Mouse (Mus musculus) regulatory T cell (primary cell): Measurements from ENCODE around the gene C1qtnf3.

ENCODE experiments used
- in situ Hi-C: fragments of 300-600 bp; cut with MboI, MseI; formaldehyde crosslinking; loops from one replicate; pipeline ENCODE4 v1.15.1; 2025; ENCODE audit warnings: high pct_unique_total_duplicates

C1qtnf3 gene

DNA sequence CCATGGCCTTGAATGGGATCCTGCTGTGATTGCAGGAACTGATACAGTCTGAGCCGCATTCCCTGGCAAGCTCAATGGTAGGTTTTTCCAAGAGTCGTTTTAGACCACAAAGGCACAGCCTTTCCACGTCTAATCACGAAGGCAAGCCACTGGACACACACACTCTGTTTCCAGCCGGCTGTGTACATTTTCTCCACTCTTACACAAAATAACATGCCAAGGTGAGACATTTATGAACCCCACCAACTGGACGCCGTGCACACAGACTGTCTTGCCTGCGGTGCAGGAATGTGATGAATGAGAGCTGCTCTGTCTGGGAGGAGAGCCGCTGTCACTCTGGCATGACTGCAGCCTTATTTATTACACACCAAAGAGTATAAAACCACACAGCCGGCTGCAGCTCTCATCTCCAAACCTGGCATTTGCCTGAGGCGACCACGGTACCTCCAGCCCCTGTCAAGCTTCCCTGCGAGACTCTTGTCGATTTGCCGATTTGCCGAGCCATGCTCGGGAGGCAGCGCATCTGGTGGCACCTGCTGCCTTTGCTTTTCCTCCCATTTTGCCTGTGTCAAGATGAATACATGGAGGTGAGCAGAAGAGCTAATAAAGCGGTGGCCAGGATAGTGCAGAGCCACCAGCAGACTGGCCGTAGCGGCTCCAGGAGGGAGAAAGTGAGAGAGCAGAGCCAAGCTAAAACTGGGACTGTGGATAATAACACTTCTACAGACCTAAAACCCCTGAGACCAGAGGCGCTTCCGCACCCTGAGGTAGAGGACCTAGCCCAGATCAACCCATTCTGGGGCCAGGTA is at the start of gene C1qtnf3:
Gene C1qtnf3, plus strand, starts transcription at position 382 of the 809 bp plus-strand sequence.
- in situ Hi-C loops = no loop called here

DNA sequence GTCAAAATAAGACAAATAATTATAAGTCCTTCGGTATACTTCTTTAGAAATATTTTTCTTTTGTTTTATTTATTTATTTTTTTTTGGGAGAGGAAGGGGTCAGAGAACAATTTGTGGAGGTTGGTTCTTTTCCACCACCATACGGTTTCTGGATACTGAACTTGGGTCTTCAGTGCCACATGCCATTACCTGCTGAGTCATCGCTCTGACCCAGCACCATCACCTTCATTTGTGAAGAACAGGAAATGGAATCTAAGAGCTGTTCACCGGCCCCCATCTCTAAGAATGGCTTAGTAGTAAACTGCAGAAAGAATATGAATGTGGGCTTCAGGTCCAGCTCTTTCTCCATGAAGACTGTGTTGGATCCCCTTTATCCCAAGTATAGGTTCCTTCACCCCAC is 49.8 kb upstream of the C1qtnf3 start:
- in situ Hi-C loops = no loop called here

DNA sequence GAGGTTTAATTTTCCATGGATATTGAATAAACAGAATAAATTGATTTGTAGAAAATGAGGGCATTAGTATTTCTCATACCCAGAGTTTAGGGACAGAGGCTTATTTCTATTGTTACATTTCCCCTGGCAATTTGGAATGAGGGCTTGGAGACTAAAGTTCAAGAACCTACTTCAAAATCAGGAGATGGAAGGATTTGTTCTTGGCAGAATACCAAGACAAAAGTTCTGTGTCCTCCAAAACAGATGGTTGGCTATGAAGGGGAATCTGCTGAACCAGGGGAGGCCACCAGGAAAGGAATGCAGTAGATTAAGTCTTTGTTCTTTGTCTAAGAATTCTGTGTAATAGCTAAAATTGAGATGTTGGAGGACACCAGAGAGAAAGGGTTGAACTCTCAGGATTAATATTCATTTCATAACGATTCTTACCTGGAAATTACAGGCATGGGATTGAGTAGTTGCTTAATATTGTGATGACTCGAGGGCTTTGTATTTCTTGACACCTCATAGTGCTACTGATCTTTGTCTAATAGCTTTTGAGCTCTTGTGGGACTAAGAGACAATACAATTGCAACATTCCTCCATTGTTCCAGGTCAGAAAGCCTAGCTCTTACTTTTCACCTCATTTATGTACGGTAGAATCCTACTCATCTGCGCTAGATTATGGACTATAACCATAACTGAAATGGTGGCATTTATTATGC is 35.4 kb upstream of the C1qtnf3 start:
- in situ Hi-C loops = no loop called here

DNA sequence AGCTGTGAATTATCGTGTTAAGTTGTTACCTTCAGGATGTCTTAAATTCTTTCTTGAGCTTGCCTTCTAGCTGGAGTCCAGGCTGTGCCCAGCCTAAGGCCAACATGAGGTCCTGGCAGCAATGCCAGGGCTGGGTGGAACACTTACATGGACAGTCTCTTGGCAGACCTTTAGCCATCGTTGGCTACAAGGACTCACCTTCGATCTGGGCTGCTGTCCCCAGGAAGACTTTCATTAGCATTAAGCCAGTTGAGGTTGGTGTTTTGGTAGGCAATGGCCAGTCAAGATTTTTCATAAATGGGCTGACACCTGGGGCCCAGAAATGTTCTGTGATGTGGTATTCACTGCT is 34.8 kb upstream of the C1qtnf3 start:
- in situ Hi-C loops = no loop called here

DNA sequence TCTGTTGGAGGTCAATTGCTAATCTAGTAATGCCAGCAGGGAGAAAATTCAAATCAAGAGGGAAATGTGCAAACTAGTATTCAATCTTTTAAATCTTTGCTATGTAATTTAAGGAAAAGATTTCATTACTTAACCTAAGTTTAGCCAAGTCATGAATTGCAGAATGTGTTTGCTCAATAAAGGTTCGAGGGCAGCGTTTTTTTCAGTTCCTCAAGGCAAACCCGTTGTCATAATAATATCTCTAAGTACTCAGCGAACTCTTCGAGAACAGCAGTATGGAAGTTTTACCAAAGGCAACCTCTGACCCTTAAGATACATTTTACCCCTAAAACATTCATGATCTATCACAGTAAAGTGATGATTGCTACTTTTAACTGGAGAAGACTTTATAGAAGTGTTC is 31.9 kb upstream of the C1qtnf3 start:
- in situ Hi-C loops = no loop called here

DNA sequence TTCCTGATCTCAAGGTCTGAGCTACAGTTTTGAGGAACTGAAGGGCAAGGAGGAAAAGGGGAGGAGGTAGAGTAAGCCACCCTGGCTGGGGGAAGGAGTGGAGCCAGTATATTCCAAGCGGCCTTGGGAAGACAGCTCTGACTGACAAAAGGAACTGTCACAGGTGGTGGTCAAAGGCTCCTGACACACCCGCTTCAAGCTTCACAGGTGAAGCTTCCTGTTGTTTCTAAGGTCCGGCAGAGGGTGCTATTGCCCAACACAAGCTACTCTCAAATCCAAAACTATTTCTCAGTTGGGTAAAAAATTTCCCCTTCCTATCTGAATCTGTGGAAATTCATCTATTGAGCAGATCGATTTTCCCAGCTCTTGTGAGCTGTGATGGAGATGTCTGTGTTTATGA is 31.1 kb upstream of the C1qtnf3 start:
- in situ Hi-C loops = no loop called here

DNA sequence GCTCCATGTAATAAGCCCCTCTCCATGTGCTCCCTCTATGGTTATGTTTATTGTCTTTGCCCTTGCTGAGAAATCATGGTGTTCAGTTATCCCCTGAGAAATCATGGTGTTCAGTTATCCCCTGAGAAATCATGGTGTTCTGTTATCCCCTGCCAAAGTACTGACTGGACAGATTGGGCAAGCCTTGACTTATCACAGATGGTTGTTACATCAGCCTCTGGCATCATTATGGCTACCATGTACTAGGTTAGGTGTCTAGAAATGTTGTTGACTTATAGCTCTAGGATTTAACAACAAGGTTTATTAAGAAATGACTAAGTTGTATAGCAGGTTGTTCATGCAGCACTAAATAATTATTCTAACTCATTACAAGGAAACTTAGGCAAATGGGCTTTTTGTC is 30.1 kb upstream of the C1qtnf3 start:
- in situ Hi-C loops = no loop called here

DNA sequence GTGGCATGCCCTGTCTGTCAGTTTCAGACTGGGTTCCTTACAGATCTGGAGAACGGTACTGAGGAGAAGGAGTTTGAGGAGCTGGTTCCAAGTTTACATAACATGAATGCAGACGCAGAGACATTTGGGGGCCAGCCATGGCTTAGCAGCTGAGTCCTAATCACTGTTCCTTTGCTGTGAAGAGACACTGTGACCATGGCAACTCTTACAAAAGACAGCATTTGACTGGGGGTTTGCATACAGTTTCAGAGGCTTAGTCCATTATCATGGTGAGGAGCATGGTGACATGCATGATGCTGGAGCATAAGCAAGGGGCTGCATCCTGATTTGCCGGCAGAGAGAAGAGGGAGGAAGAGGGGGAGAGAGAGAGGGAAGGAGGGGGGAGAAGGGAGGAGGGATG is 29.6 kb upstream of the C1qtnf3 start:
- in situ Hi-C loops = no loop called here

DNA sequence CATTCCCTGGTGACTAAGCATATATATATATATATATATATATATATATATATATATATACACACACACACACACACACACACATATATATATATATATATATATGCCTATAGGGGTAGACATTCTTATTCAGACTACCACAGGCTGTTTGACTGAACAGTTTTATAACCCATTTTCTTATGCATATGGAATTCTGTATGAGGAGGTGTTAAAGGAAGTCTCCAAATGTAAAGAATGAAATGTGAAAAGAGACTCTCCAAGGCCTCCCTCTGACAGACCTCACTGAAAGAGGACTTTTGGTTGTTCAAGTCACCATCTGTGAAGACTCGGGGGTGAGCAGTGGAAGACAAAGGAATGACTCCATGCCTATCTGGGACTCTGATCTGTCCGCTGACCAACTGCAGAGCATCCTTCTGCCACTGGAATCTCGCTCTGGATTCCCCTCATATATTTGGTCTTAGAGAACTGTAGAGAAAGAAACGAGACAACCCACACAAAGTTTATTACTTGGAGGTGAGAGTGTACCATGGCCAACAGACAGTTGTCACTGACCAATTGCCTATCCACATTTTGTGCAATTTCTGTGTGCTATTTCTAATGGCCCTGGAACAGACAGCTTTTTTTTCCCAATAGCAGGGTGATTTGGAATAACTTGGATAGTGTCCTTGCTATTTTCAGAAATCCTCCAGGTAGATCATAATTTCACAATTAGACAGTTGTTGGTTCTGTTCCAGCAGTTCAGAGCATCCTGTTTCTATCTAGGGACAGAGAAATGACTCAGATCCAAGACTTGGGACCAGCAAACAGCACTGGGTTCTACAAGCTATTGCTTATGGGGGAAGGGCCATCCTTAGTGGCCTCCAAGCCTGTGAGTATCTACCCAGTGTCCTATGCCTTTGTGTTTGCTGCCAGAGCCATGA is 28.8 kb upstream of the C1qtnf3 start:
- in situ Hi-C loops = no loop called here

DNA sequence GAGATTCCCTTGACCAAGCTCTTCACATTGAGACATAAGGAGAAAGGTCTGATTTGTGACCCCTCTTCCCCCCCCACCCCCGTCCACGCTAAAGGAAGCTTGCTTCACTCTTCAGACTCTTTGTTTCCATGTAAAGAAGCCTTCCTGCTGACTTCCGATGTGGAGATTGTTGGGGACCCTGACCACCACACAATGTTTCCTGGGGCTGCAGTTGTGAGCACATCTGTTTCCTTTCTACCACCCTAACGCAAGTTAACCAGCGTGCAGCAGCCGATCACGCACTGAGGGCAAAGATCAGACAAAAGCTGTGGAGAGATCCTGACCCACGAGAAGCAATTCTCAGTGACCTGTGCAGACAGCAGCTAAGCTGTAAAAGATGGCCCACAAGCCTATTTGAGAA is 24.8 kb upstream of the C1qtnf3 start:
- in situ Hi-C loops = no loop called here

DNA sequence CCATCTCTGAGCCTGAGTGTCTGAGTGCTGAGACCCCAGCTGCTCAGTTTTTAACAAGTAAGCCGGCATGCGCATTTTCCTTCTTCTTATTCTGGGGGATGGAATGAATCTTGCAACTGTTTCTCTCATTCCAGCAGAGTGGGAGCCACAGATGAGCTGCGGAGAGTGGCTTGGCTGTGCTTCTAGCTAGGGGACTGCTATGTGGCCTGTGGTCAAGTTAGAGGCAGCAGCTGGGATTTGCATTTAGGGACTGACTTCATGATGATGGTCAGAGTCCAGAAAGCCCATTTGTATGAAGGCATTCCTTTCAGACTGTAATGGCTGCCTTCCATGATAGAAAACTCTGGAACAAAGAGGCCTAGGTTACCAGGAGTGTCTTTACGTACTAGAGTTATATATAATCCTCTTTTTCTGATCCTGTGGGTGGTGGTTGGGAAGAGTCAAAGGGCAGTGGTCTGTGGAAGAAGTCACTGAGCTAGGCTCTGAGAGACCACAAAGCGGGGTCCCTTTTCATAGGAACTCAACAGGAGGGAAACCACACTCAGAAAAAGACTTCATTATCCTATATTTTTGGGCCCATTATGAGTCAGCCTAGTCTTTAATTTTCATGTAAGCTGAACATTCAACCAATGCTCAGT is 23.4 kb upstream of the C1qtnf3 start:
- in situ Hi-C loops = no loop called here

DNA sequence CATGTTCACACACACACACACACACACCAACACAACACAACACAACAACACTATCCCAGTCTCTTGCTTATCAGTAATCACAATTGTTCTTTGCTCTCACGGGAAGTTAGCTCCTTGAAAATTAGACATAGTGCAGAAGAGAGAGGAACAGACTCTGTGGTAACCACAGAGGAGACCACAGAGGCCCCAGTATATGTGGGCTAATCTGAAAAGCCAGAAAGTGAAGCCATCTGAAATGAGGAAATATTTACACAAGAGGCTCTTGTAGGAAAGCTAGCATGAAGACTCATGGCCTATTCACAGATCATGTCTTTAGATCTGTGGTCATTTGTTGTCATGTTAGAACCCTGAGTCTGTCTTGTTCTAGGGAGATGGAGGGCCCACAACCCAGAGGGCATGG is 18.2 kb upstream of the C1qtnf3 start:
- in situ Hi-C loops = no loop called here

DNA sequence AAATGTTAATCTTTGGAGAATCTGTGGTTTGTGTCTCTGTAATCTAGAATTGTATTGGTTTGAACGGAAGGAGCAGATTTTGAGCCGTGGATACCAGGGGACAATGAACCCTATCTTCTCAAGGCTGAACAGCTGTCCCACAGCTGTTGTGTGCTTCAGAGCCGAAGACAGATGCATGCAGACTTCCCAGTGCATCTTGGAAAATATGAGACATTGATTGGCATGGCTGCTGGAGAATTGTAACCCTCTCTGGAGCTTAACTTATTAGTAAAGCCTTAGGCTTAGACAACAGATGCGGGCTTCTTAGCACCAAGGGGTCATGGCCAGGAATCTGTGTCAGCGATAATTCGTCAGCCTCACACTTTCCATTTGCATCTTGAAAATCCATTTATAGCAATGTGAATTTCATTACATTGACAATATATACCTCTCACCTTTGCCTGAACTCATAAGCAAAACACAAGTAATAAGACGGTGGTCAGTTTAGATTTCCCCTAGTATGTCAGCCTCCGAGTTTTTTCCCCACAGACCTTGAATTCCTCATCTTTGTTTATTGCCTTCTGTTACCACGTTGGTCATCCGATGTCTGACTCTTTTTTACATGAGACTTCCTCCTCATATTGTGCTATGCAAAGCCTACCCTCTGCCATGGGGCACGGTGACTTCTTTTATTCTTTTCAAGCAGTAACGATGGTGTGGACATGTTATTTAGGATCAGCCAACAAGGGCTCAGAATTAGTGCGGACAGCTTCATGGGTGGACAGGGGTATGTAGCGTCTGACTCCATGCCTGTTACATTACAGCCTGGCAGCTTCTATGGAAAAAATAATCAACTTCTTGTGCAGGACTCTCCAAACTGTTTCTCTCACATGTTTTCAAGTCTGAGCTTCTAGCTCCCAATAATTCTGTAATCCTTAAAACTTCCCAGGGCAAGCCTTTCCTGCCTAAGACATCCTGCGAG is 11.7 kb upstream of the C1qtnf3 start:
- in situ Hi-C loops = no loop called here

DNA sequence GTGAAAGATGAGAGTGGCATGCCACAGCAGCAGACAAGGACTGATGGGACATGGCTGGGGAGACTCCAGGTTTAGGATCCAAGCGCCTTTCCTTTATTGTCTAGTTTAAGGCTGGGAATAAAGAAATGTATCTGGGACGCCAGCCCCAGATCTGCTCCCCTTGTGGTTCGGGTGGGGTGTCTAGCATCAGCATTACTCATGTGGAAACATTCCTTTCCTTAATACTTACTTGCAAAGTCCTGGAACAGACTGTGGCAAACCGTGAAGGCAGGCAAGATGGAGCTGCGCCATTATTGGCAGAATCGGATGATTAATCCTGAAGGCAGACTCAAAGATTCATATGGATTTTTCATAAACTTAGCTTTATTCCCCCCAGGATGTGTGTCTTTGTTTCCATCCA is 10.2 kb upstream of the C1qtnf3 start:
- in situ Hi-C loops = no loop called here

DNA sequence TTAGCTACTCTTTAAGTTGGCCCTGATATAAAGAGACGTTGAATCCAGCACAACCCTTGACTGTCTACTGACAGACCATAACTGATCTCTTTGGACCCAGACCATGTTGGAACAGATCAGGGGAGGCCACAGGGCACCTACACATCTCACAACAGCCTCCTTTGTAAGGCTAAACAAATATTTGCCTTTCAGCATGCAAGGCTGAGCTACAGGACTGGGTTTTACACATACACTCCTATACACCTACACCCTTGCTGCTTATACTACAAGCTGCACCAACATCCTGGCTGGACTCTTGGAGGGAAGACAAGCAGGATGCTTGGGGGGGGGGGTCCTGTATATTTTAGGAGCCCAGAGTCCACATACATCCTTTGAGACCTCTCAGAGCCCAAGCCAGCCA is 4.3 kb upstream of the C1qtnf3 start:
- in situ Hi-C loops = no loop called here

DNA sequence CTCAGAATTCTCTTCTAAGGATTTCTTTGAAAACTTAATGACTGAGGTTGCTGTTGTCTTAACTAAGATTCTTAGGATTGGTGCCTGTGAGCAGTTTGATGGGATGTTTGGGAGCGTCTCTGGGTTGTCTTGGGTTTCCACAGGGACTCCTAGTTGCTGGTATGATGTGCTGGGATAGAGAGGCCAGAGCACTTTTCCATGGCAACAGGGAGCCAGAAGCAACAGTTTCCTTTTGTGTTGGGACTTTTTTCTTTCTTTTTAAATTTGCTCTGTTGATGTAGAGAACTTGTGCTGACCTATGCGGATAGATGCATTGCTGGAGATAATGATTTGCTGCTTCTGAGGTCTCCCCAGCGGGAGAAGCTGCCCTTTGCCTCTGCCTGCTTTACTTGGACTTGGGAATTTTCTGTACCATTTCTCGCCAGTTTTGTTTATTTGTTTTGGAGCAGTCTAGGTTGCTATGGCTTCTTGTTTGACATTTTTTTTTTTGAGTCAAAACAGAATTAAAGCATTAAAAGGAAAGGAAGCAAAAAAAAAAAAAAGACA is 701 bp downstream of the C1qtnf3 start:
- in situ Hi-C loops = no loop called here

DNA sequence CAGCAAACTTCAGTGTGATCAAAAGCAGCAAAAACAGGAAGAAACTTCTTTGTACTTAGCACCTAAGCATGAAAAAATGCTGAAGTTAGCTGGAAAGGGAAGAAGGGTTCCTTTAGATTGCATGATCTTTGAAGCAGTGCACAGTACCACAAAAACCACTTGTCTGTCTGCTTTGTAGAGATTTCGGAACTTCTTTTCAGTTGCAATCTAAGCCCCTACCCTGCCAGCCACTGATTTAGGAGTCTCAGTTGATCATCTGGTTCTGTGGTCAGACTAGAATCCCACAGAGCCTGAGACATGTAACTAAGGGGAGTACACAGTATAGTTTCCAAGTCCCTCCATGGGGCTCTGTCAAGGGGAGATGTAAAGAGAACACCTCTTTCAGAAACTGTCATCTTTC is 1.3 kb downstream of the C1qtnf3 start:
- in situ Hi-C loops = no loop called here

DNA sequence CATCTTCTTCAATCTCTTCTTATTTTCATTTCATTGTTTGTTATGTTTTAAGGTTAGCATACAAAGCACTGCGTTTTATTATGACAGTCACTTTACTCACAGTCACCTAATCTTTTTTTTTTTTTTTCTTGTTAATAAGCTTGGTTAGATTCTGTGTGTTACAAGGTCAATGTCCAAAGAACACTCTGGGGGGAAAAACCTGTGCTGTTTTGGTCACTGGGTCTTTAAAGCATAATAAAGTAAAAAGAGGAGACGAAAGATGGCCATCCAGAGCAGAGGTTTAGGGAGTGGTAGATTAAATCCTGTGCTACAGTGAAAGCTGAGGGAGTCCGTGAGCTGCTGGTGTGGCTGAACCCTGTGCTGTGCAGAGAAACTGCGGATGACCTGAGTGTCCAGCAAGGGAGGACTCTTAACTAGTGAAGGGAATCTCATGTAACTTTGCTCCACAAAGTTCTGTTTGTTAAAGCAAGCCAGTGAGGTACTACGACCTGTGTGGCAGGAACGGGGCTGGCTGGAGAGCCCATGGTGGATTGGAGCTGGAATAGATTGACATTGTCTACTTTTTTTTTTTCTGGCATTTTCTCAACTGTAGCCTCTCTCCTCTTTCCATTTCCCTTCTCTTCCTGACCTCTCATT is 2.4 kb downstream of the C1qtnf3 start:
- in situ Hi-C loops = no loop called here

DNA sequence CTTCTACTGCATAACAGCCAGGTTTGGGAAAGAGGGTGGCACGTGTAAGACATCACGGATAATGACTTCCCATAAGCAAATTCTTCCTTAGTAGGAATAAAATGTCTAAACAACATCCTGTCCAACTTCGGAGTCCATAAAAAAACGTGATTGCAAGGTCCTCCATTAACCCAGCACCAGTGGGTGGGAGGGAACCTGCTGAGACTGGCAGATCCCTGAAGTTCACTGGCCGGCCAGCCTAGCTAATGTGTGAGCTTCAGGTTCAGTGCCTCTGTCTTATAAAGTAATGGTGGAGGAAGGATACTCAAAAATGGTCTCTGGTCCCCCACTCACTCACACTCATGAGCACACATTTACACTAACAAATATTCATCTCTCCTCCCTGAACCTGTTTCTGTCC is 3.0 kb downstream of the C1qtnf3 start:
- in situ Hi-C loops = no loop called here

DNA sequence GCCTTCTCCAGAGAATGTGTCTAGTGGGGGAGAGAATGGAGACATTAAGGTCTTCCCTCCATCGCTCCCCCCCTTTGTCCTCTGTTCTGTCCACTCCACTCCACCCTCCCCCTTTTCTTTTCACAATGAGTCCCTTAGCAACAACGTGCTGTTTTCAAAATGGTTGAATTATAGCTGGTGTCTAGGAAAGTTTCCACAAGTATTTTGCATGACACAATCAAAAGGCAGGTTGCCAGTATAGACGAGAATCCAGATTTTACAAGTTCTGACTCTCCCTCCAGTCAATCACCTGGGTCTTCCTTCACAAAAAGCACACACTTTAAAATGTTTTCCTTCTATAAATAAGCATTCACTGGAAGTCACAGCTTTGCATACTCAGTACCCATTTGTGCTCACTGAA is 4.6 kb downstream of the C1qtnf3 start:
- in situ Hi-C loops = no loop called here
